Mouse (Mus musculus): Measurements from ENCODE around the gene Phf21a.

The Phf21a gene

GRCm38 (mm10) chr2:92182981-92183501, 90.1 kb downstream of the Phf21a start:
- DNase-seq = peak; percentile 85

DNA sequence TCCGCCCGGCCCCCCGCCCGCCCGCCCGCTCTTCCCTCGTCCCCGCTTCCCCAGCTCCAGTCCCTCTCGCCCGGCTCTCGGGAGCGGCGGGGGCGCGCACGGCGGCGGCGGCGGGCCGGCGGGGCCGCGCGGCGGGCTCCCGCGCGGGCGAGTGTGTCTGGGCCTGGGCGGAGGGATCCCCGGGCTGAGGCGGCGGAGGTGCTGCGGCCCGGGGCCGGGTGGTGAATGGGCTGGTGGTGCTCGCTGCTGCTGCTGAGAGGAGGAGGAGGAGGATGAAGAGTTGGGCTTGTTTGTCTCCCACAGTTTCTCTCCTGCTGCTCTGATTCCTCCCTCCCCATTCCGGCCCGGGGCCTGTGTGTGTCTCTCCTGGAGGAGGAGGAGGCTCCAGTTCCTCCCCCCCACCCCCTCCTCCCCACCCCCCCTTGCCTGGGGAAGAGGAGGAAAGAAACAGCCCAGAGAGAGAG, 90.7 kb downstream of the Phf21a start:
- DNase-seq = peak; percentile 96

DNA sequence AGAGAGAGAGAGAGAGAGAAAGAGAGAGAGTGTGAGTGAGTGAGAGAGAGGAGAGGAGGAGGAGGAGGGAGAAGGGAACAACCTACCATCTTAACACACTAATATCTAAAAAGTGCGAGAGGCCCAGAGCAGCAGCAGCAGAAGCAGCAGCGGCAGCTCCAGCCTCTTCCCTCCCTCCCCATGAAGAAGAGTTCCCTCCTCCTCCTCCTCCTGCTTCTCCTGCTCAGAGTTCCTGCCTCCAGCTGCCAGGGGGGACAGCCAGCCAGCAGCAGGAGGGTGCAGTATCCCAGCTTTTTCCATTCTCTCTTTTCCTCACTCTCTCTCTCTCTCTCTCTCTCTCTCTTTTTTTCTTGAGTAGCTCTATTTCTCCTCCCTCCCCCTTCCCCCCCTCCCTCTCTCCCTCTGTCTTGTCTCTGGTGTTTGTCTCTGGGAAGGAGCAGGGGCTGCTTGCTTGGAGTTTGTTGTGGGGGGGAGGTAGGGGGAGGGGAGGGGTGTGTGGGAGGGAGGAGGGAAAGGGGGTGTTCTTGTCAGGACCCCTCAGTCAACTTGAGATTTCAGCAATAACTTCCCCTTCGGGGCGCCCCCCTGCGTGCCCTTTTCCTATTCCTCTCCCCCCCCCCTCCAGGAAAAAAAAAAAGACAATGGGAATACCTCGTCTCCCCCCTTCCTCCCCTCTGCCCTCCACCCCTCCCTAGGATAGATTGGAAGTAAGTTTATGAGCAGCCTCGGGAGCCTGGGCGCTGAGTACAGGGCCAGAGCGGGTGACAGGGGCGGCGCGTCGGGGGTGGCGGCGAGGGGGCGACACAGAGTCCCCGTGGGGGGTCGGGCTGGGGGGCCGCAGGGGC, 91.4 kb downstream of the Phf21a start:
- DNase-seq = peak; percentile 67

DNA sequence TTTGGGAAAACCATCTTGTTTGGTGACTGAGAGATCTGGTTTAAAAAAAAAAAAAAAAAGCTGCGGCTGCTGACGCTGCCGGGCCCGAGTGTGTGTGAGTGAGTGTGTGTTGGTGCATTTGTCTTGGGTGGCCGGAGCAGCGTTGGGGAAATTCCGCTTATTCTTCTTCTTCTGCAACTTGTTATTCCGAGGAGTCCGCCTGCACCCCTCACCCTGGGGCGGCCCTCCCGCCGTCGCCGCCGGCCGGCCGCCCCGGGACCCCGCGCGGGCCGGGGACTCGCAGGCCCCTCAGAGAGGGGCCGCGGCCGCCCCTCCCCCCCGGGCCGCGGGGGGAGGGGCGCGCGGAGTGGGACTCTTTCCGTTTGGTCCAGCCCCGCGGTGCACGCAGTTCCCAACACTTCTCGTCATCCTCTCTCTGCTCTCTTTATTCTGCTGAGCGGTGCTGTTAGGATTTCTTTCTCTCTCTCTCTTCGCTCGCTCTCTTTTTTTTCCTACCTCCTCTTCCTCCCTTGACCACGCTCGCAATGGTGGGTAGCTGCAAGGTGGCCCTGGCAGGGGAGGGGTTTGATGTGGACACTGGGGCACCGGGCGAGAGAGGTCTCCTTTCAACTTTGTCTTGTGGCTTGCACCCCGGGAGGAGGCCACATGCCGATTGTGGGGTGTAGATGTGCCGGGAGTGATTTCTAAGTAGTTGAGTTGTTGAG, 92.3 kb downstream of the Phf21a start:
- peak; percentile 75 for DNase-seq

- no peak for DNase-seq
Observed at GRCm38 (mm10) chr2:92185766-92186450, 93.0 kb downstream of the Phf21a start.

DNA sequence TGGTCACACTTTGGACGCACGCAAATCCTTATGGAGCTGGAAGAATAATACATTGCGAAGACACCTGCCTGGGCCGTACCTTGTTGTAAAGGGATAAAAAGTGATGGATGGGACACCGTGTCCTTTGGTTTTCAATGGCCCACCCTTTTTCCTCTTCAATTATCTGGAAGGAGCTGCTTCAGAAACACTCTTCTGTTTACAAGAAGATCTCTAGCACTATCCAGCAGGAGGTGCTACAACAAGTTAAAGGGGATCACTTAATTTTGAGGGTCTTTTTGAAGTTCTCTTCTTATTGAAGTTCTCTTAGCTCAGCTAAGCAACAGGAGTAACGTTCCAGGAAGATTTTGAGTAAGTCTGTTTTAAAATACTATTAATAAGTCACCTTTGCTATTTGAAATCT, 94.1 kb downstream of the Phf21a start:
- DNase-seq = no peak

DNA sequence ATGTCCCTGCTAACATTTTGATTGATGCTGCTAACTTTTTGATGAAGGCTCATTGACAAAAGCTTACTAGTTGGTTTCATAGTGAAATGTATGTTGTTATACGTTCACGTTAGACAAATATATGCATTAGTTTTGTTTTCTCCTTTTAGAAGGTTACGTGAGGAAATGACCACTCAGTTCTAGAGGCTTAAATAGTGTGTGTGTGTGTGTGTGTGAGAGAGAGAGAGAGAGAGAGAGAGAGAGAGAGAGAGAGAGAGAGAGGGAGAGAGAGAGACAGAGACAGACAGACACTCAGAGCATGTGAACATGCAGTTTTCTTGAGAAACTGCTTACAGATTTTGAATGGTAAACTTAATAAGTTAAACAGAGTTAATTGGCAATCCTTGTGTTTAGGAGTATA, 95.8 kb downstream of the Phf21a start:
- DNase-seq = no peak

- DNase-seq = no peak
Observed at GRCm38 (mm10) chr2:92190960-92191359, 98.0 kb downstream of the Phf21a start.

DNA sequence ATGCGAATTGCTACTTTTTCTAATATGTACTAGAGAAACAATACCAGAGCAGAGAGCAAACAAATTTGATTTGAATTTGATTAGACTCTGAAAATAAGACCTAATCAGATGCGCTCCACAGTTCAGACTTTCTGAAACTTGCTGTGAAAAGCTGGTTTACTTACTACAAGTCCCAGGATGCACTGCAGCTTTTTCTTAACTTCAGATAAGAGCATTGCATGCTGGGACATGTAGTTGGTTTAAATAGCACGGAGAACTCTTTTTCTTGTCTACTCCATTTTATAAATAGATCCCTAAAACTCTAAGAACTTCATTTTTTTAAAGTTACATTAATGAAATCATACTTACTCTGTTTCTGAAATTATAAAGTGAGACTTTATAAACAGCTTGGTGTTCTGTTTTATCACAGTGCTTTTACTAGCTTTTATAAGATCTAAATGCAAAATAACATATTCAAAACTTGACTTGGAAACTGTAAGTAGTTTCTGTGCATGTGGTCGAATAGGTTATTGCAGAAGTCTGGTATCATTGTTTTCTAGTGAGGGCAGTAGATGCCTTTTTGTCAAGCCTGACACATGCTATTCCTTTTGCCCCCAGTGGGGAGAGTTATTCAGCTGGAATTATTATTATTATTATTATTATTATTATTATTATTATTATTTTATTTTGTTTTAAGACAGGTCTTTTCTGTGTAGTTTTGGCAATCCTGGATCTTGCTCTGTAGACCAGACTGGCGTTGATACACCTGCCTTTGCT, 99.1 kb downstream of the Phf21a start:
- DNase-seq = peak; percentile 31

DNA sequence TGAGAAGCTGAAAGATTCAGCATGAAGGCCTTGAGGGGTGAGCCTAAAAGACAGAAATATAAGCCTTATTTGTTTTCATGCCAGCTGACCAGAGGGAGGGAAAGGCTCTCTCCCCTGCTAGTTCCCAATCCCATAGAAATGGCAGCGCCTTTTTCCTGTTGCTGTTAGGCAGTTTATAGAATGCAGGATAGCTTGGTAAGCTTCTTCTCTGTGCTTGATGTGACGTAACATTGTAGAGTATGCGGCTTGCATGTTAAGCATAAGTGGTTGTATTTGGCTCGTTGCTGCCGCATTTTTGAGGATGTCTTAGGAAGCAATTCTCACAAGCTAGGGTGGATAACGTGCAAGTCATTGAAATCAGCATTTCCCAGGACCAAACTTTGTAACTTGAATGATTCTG, 105.2 kb downstream of the Phf21a start:
- DNase-seq = no peak

DNA sequence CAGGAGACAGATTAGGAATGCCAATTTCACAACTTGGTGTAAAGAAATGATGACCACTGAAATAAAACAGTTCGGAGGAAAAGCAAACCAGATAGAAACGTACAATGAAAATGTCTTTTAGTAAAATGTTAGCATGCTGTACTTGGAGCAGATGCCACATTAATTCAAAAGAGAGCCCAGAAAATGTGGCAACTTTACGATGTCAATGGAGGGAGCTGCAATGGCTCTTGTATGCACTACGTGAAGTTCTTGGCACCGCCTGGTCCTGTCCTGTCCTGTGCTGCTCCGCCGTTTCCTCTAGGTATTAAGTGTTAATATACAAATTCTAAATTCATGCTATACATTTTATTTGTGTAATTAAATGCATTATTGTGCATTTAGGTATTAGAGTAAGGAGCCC, 105.8 kb downstream of the Phf21a start:
- no peak for DNase-seq

DNA sequence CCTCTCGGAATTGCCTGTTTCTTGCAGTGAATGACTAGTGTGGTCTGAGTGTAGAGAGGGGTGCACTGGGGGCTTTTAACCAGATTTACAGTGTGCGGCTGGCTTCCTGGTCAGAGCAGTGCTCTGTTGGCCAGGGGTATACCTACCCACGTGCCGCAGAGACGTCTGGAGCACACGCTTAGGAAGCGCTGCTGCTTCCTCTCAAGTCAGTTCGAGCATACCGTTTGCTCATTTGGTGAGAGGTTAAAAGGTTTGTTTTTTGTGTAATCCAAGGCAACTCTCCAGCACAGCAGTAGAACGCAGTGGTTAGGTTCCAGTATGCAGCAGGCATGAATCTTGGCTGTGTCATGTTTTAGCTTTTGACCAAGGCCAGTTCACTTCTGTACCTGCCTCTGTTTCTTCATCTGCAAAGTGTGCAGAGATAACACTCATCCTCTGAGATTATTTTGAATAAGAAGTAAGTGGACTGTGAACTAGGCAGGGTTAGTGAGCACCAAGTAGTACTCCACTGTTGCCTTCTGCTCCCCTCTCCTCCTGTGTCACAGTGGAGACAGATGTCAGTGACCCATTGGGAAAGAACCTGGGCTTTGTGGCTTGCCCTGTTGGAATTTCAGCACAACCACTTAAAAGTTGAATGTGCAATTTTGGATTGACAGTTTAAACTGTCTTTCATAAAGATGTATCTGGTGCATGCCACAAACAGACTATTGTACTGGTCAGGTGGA, 106.8 kb downstream of the Phf21a start:
- DNase-seq = no peak

DNA sequence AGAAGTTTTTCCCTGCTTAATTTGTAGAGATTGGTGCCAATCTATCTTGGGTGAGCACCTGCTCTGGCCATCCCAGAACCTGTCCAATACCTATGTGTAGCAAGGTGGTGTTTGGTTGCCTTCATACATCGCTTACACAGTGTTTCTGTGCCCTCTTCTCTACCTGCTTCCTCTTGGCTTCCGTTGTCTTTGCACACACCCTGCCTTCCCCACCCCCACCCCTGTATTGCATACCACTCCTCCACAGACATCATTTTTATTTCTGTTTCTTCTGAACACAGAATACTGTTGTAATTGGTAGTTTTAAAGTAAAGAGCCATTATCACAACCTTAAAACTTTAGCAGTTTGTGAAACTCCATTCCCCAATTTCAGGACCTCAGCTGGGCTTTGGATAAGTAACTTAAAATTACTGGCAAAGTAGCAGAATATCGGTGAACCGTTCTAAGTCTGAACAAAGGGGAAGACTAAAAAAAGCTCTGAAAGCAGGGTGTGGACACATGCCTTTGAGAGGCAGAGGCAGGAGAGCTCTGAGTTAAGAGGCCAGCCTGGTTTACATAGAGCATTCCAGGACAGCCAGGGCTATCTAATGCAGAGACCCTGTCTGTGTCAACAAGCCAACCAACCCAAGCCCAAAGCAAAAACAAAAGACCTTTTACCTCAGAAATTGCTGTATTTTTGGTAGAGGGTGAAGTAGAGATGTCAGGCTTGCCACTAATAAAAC, 109.6 kb downstream of the Phf21a start:
- no peak for DNase-seq

DNA sequence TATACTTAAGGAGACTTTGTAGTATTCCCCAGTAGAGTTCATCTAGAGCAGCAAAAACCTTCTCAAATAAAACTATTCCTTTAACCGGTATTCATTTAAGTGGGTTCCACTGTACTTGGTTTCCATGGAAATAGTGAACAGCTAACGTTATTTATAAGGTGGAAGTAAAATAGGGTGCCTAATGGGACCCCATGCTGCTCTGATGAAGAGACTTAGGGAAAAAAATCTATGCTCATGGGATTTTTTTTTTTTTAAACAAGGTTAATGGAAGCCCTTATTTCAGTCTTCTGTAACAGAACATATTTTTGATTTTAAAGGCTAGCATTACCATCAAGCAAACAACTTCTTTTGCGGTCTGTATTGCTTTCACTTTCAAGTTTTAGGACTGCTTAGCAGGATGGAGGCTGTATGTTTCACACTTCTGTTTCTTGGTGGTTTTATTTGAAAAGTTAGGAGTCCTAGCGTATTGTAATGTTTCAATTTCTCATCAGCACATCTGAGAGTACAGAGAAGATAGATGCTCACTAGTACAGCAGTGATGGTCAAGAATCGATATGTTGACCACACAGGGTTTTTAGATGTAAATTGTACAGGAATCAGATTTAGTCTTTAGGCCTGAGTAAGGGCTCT, 112.2 kb downstream of the Phf21a start:
- no peak for DNase-seq

DNA sequence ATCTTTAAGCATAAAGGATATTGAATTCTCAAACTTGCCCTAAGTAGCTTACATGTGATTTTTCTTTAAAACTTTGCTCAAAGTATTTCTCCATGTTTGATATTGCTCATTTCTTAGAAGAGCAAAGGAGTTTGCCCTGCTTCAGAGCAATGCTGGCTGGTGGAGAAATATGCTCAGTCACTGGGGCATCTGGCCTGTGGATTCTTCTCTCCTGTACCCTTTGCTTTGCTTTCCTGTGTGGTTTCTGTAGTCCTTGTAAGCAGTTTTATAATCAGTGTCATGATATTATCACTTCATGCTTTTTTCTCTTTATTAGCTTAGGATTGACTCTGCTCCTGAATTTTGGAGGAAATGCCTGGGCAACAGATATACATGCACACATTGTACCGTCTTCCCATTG, 117.5 kb downstream of the Phf21a start:
- no peak for DNase-seq

DNA sequence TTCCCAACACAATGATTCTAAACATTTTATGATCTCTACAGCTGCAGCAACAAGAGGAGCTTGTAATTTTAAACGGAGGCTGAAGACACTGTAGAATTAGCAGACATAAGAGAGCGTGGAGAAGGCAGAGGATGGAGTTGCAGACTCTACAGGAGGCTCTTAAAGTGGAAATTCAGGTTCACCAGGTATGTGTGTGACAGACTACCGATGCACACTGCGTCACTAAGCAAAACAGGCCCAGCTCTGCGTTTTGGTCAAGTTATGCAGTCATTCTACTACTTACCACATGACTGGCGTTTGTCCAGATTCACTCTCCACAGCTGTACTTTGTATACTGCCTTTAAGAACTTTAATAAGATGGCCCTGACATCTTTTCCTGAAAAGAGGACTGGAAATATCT, 128.5 kb downstream of the Phf21a start:
- DNase-seq = peak; percentile 15

- DNase-seq = no peak
Observed at GRCm38 (mm10) chr2:92225592-92225991, 132.7 kb downstream of the Phf21a start.

GRCm38 (mm10) chr2:92229973-92230372, 137.1 kb downstream of the Phf21a start:
- no peak for DNase-seq

GRCm38 (mm10) chr2:92231706-92232105, 138.8 kb downstream of the Phf21a start:
- no peak for DNase-seq

DNA sequence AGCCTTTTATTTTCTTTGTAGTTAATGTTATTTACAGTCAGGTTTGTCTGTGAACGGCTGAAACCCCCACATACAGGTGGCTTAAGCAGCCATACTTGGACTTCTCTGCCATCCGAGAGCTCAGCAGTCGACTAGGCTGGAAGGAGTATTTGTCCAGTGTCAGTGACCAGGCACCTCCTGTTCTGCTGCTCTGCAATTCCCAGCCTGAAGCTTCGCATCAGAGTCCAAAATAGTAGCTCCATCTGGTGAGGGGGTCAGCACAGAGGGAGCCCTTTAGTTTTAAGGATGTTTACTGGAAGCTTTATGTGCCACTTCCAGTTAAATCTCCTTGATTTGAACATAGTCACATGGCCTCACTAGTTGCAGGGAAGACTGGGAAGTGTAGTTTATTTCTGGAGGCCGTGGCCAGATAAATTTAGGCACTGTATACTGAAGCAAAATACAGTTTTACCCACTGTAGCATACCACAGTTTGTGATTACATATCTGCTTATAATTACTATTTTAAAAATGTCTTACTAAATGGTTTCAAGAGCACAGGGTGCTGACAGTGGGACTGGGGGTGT, 141.9 kb downstream of the Phf21a start:
- no peak for DNase-seq

All from kidney, postnatal 10 days (tissue).